Mouse (Mus musculus) midbrain, postnatal 0 days (tissue): ENCODE results near the gene Inf2. TPM values are rescaled to one million over a fixed set of nuclear protein-coding genes. Genes with fewer than 3 reads are reported as not detected.

Experiments used
- ATAC-seq: fragments of 200-750 bp; cut with Nextera tagmentation; 2 replicates; pipeline ENCODE4 v1.8.0; 2017; ENCODE audit warnings: moderate number of reproducible peaks, mild to moderate bottlenecking, moderate TSS enrichment, moderate library complexity; ENCODE audit not compliant: low FRiP score
- DNase-seq: peaks from one replicate; pipeline ENCODE4 v3.0.0-alpha.2; 2015; ENCODE audit warnings: low spot score
- H3K27ac ChIP-seq: fragments of 300-500 bp; sonication (generic); 2 replicates; pipeline ENCODE4 v1.5.1; 2014; ENCODE audit warnings: low read depth, mild to moderate bottlenecking, low read length, mixed read lengths
- H3K27me3 ChIP-seq: fragments of 300-500 bp; sonication (generic); 2 replicates; pipeline ENCODE4 v1.6.1; 2014; ENCODE audit warnings: low read length, control low read depth, mixed read lengths; ENCODE audit not compliant: insufficient read depth
- H3K36me3 ChIP-seq: fragments of 300-500 bp; sonication (generic); 2 replicates; pipeline ENCODE4 v1.6.1; 2014; ENCODE audit warnings: low read length, control low read depth, mixed read lengths; ENCODE audit not compliant: insufficient read depth
- H3K4me1 ChIP-seq: fragments of 300-500 bp; sonication (generic); 2 replicates; pipeline ENCODE4 v1.6.1; 2014; ENCODE audit warnings: mild to moderate bottlenecking, control low read depth, antibody characterized with exemption, low read length, mixed read lengths; ENCODE audit not compliant: insufficient read depth
- H3K4me2 ChIP-seq: fragments of 300-500 bp; sonication (generic); 2 replicates; pipeline ENCODE4 v1.6.1; 2014; ENCODE audit warnings: low read depth, mild to moderate bottlenecking, low read length, mixed read lengths; ENCODE audit not compliant: poor library complexity, severe bottlenecking
- H3K4me3 ChIP-seq: fragments of 300-500 bp; sonication (generic); 2 replicates; pipeline ENCODE4 v1.5.1; 2014; ENCODE audit warnings: low read depth, mild to moderate bottlenecking, low read length, moderate library complexity
- H3K9ac ChIP-seq: fragments of 300-500 bp; sonication (generic); replicated peaks from 2 replicates; pipeline ENCODE4 v1.6.1; 2014; ENCODE audit warnings: mild to moderate bottlenecking, low read length, moderate library complexity, mixed read lengths; ENCODE audit not compliant: poor library complexity, severe bottlenecking
- H3K9me3 ChIP-seq: fragments of 300-500 bp; sonication (generic); 2 replicates; pipeline ENCODE4 v1.6.1; 2016; ENCODE audit warnings: low read length, control low read depth
- CTCF ChIP-seq: IDR thresholded peaks from 2 replicates; pipeline ENCODE4 v1.5.1; 2016; ENCODE audit warnings: antibody characterized with exemption, mild to moderate bottlenecking
- WGBS: fragments of 180-500 bp; shearing (Covaris S2); extraction: QIAGEN DNeasy Blood & Tissue Kit; methylation state at CpG from one replicate; pipeline ENCODE4 v1.1.7; 2014; 5-methylcytosine and 5-hydroxymethylcytosine counted together
- polyA plus RNA-seq: library from polyadenylated mRNA; unstranded; fragments of >200 nt; fragmentation: Nextera tagmentation; extraction: Ambion mirVana; gene quantifications from 2 replicates; pipeline ENCODE4 v1.2.1, GENCODE M21; 2015
- total RNA-seq: library from RNA; depleted of rRNA; stranded (reverse); fragments of >200 nt; gene quantifications from 2 replicates; pipeline ENCODE4 v1.2.3, GENCODE M21; 2014

Inf2 gene
- total and polyA plus RNA-seq, 2 experiments from 2014 or later: 1.3 to 3.6 TPM

DNA sequence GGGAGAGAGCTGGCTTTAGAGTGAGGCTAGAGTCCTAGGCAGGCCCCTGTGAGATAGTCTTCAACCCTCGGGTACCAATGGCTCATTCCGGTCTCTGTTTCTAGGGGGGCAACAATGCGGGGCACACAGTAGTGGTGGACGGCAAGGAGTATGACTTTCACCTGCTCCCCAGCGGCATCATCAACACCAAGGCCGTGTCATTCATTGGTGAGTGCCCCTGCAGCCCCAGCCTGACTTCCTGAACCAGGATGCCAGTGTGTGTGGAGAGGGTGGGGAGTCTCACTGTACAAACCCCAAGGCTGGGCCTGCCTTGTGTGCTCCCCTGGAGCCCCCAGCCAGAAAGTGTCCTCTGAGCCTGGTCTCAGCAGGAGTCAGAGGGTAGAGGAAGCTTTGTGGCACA lies 39.6 kb downstream of the Inf2 start:
- no peak overlapping the region for H3K4me2 ChIP-seq
- 89% methylated on average over 6 of the region's 6 CpGs for WGBS
- DNase-seq: no peak

DNA sequence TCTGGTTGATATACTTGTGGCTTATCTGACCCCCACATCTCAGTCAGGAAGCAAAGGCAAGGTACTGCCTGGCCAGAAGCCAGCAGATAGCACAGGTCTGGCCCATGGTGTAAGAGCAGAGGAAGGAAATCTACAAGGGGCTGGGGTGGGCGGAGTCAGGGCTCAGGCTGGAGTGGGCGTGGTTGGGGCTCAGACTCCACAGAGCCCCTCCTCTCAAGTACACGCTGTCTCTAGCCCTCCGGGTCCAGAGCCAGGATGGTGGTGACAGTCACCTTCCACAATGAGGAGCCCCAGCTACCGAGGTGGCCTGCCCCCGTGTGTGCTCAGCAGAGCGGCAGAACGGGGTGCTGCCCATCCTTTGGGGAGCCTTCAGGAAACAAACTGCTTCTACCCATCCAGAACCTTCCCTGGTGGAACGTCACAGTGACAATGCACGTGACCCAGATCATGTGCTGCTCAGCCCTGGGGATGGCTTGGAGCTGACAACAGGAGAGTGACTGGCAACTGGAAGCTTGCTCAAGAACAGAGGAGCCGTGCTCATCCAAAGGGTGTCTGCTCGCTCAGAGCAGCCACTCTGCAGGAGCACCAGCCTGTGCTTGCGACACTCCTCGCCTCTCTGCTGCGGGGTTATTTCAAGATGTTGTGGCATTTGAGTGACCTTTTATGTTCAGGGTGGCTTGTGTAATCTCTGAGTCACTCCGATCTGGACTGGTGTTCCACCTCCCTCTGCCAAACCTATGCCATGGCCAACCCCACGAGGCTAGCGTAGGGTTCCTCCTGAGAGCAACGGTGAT lies 40.5 kb downstream of the Inf2 start:
- peaks cover 3% of the 10 kb centered on the region; the same call in 1 of the 2 replicates for H3K4me1 ChIP-seq
- H3K4me2 ChIP-seq: peak overlapping the region; percentile 37
- peak; percentile 80 for ATAC-seq
- no peaks in the 10 kb centered on the region for H3K9me3 ChIP-seq
- 40% methylated on average over 19 of the region's 19 CpGs for WGBS
- no peak for TF ChIP-seq CTCF
- 0 out of 2 replicates have a peak overlapping the region, but pooled peaks have one; percentile 4 for H3K4me3 ChIP-seq
- peak; percentile 66 for DNase-seq
- H3K27ac ChIP-seq: peak overlapping the region; percentile 32; the same call in 1 of the 2 replicates
- no peaks in the 10 kb centered on the region for H3K36me3 ChIP-seq
- no peak overlapping the region for H3K9ac ChIP-seq
- no peaks in the 10 kb centered on the region for H3K27me3 ChIP-seq

More for the DNA sequence above, 39.6 kb downstream of the Inf2 start:
- TF ChIP-seq CTCF: no peak
- no peaks in the 10 kb centered on the region for H3K27me3 ChIP-seq
- H3K9ac ChIP-seq: no peak overlapping the region
- peaks cover 3% of the 10 kb centered on the region; the same call in 1 of the 2 replicates for H3K4me1 ChIP-seq
- H3K9me3 ChIP-seq: no peaks in the 10 kb centered on the region
- H3K4me3 ChIP-seq: no peak overlapping the region
- H3K27ac ChIP-seq: no peak overlapping the region
- H3K36me3 ChIP-seq: no peaks in the 10 kb centered on the region
- ATAC-seq: no peak

- TF ChIP-seq CTCF: no peak
- ATAC-seq (no peak), DNase-seq (no peak)
- 94% methylated on average over 12 of the region's 12 CpGs for WGBS
- Histone ChIP-seq H3K4me3 (no peak overlapping the region), H3K4me2 (no peak overlapping the region), H3K9me3 (no peaks in the 10 kb centered on the region), H3K9ac (no peak overlapping the region), H3K4me1 (peaks cover 3% of the 10 kb centered on the region; the same call in 1 of the 2 replicates), H3K36me3 (no peaks in the 10 kb centered on the region), H3K27me3 (no peaks in the 10 kb centered on the region), H3K27ac (no peak overlapping the region)
These were observed 41.4 kb downstream of the Inf2 start for GRCm38 (mm10) chr12:112630029-112630428.

- no peaks in the 10 kb centered on the region for H3K27me3 ChIP-seq
- no peak overlapping the region for H3K4me2 ChIP-seq
- H3K4me1 ChIP-seq: peaks cover 3% of the 10 kb centered on the region; the same call in 1 of the 2 replicates
- no peak overlapping the region for H3K9ac ChIP-seq
- H3K36me3 ChIP-seq: no peaks in the 10 kb centered on the region
- ATAC-seq (no peak), DNase-seq (no peak)
- H3K4me3 ChIP-seq: no peak overlapping the region
- TF ChIP-seq CTCF: no peak
- H3K27ac ChIP-seq: no peak overlapping the region
- 83% methylated on average over 5 of the region's 5 CpGs for WGBS
- H3K9me3 ChIP-seq: no peaks in the 10 kb centered on the region
These were observed 42.2 kb downstream of the Inf2 start for GRCm38 (mm10) chr12:112630796-112631195.

DNA sequence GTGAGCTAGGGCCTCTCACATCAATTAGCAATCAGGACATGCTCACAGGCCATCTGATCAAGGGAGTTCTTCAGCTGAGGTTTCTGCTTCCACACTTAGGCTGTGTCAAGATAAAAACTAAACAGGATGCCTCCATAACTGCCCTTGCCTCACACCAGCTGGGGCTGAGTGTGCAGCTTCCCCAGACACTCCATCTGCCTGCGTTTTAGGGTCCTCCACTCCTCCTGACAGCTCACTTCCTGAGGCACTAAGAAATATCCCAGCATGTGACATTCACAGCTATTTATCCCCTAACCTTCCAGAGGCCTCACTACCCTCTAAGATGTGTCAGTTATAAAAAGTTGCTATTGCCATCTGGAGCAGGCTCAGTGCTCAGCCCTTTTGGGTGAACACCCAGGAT lies 42.9 kb downstream of the Inf2 start:
- WGBS: 55% methylated on average over 1 of the region's 1 CpGs
- Histone ChIP-seq H3K4me3 (no peak overlapping the region), H3K27me3 (no peaks in the 10 kb centered on the region), H3K9me3 (no peaks in the 10 kb centered on the region), H3K9ac (no peak overlapping the region), H3K27ac (no peak overlapping the region), H3K4me1 (peaks cover 3% of the 10 kb centered on the region; the same call in 1 of the 2 replicates), H3K36me3 (no peaks in the 10 kb centered on the region), H3K4me2 (no peak overlapping the region)
- TF ChIP-seq CTCF: no peak
- ATAC-seq: no peak
- no peak for DNase-seq

GRCm38 (mm10) chr12:112632084-112632777 lies 43.6 kb downstream of the Inf2 start:
- ATAC-seq: no peak
- Histone ChIP-seq H3K4me3 (no peak overlapping the region), H3K4me2 (no peak overlapping the region), H3K9ac (no peak overlapping the region), H3K9me3 (no peaks in the 10 kb centered on the region), H3K27ac (no peak overlapping the region), H3K4me1 (peaks cover 3% of the 10 kb centered on the region; the same call in 1 of the 2 replicates), H3K27me3 (no peaks in the 10 kb centered on the region), H3K36me3 (no peaks in the 10 kb centered on the region)
- no peak for DNase-seq
- no peak for TF ChIP-seq CTCF
- WGBS: 78% methylated on average over 11 of the region's 11 CpGs
